Mouse (Mus musculus): ENCODE data around the gene Pstk. TPM values are rescaled to one million over a fixed set of nuclear protein-coding genes. Genes with fewer than 3 reads are reported as not detected.

Gene Pstk
- polyA plus RNA-seq, 1 experiment from 2014 or later, result 69.0 TPM

GRCm38 (mm10) chr7:131417605-131418004, 46.7 kb downstream of the Pstk start:
- H3K9ac ChIP-seq, result no peak overlapping the region
- no peak overlapping the region for H3K27ac ChIP-seq (replicated peaks)
- H3K4me3 ChIP-seq (replicated peaks), result no peak overlapping the region
- H3K27me3 ChIP-seq, result no peaks in the 10 kb centered on the region
- H3K9me3 ChIP-seq (replicated peaks), result no peaks in the 10 kb centered on the region
- no peak for ATAC-seq (ENCODE audit: insufficient number of reproducible peaks, low FRiP score, low TSS enrichment, low read depth)
- no peak overlapping the region for H3K4me2 ChIP-seq (replicated peaks)
- H3K4me1 ChIP-seq, result no peaks in the 10 kb centered on the region
- H3K36me3 ChIP-seq, result no peaks in the 10 kb centered on the region

DNA sequence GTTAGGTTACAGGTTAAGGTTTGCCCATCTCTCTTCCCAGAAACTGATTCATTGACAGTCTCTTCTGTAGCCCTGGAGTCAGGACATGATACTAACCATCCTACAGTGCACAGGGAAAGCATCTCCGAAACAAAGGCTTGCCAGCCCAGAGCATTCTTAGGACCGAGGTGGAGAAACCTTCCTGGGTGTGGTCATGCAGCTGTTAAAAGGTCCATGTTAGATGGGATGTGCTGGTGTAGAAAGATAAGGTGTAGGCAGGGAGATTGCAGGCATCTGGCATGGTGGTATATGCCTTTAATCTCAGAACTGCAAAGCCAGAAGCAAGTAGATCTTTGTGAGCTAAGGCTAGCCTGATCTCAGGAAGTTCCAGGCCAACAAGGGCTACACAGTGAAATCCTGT, 54.0 kb downstream of the Pstk start:
- Histone ChIP-seq H3K27ac (replicated peaks) (no peak overlapping the region), H3K4me1 (no peaks in the 10 kb centered on the region), H3K9ac (no peak overlapping the region), H3K27me3 (no peaks in the 10 kb centered on the region), H3K9me3 (replicated peaks) (no peaks in the 10 kb centered on the region), H3K4me2 (replicated peaks) (no peak overlapping the region), H3K36me3 (peaks cover 26% of the 10 kb centered on the region; the same call in 1 of the 2 replicates), H3K4me3 (replicated peaks) (no peak overlapping the region)
- ATAC-seq (ENCODE audit: insufficient number of reproducible peaks, low FRiP score, low TSS enrichment, low read depth), result no peak
- WGBS, result 79% methylated on average over 2 of the region's 2 CpGs

DNA sequence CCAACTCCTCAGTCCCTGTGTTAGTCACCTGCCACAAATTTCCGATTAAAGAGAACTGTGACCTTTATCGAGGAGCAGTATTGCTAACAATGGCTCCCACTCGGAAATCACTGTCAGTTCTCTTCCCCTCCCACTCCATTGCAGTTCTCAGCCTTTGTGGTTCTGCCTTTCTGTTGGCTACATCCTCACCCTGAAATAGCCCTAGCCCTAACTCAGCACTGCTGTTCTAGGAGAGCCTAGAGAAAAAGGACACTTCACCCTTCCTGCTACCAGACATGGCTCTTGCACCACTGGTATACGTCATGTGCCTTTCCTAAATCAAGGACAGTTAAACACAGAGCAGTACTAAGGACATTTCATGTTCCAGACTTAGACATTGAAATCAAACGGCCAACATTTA, 56.4 kb downstream of the Pstk start:
- no peak for ATAC-seq (ENCODE audit: insufficient number of reproducible peaks, low FRiP score, low TSS enrichment, low read depth)
- 83% methylated on average over 5 of the region's 5 CpGs for WGBS

GRCm38 (mm10) chr7:131432244-131432643, 61.3 kb downstream of the Pstk start:
- WGBS, result 19% methylated on average over 1 of the region's 1 CpGs
- no peaks in the 10 kb centered on the region for H3K9me3 ChIP-seq (replicated peaks)
- ATAC-seq (ENCODE audit: insufficient number of reproducible peaks, low FRiP score, low TSS enrichment, low read depth), result no peak
- no peak overlapping the region for H3K4me3 ChIP-seq (replicated peaks)
- no peak overlapping the region for H3K4me2 ChIP-seq (replicated peaks)
- no peaks in the 10 kb centered on the region for H3K4me1 ChIP-seq
- H3K27me3 ChIP-seq, result no peaks in the 10 kb centered on the region
- H3K36me3 ChIP-seq, result peaks cover 44% of the 10 kb centered on the region
- no peak overlapping the region for H3K27ac ChIP-seq (replicated peaks)
- H3K9ac ChIP-seq, result no peak overlapping the region

More for the DNA sequence above, 56.4 kb downstream of the Pstk start:
- Histone ChIP-seq H3K4me1 (no peaks in the 10 kb centered on the region), H3K9me3 (replicated peaks) (no peaks in the 10 kb centered on the region), H3K27me3 (no peaks in the 10 kb centered on the region), H3K4me2 (replicated peaks) (no peak overlapping the region), H3K4me3 (replicated peaks) (no peak overlapping the region), H3K9ac (no peak overlapping the region), H3K36me3 (peaks cover 42% of the 10 kb centered on the region), H3K27ac (replicated peaks) (no peak overlapping the region)

DNA sequence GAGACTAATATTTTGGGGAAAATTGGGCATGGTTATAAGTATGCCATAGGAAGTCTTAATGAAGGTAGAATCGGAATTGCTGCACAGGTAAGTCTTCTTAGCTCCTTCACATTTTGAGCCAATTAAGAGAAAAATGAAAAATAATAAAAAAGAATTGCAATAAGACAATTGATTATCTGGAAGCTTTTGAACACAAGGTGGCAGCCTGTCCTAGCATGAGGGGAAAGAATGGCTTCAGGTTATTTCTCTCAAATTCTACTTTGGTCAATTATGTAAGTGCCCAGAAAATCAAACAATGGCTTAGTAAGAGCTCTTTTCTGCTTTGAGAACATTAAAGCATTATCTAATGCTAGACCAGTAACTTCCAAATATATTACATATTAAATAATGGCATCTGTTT, 63.3 kb downstream of the Pstk start:
- no peak for ATAC-seq (ENCODE audit: insufficient number of reproducible peaks, low FRiP score, low TSS enrichment, low read depth)
- Histone ChIP-seq H3K36me3 (peaks cover 37% of the 10 kb centered on the region), H3K9ac (no peak overlapping the region), H3K27ac (replicated peaks) (no peak overlapping the region), H3K9me3 (replicated peaks) (no peaks in the 10 kb centered on the region), H3K27me3 (no peaks in the 10 kb centered on the region), H3K4me3 (replicated peaks) (no peak overlapping the region), H3K4me1 (no peaks in the 10 kb centered on the region), H3K4me2 (replicated peaks) (no peak overlapping the region)
- WGBS, result 78% methylated on average over 1 of the region's 1 CpGs

- no peaks in the 10 kb centered on the region for H3K9me3 ChIP-seq (replicated peaks)
- ATAC-seq (ENCODE audit: insufficient number of reproducible peaks, low FRiP score, low TSS enrichment, low read depth), result no peak
- no peak overlapping the region for H3K9ac ChIP-seq
- H3K36me3 ChIP-seq, result peaks cover 27% of the 10 kb centered on the region
- 64% methylated on average over 3 of the region's 3 CpGs for WGBS
- H3K4me3 ChIP-seq (replicated peaks), result no peak overlapping the region
- no peaks in the 10 kb centered on the region for H3K27me3 ChIP-seq
- no peak overlapping the region for H3K27ac ChIP-seq (replicated peaks)
- H3K4me2 ChIP-seq (replicated peaks), result no peak overlapping the region
- no peaks in the 10 kb centered on the region for H3K4me1 ChIP-seq
Observed at GRCm38 (mm10) chr7:131437051-131437450, 66.1 kb downstream of the Pstk start.

Other genes starting within 250 kb of the Pstk start
- gene 4933402N03Rik, start 224.8 kb upstream of the Pstk start, polyA plus RNA-seq (2015; fragmentation: Nextera tagmentation; extraction: Ambion mirVana), result not detected in 2 replicates
- 0.03 TPM in 1 of 2 replicates, not detected in the other for gene 5430419D17Rik, start 196.7 kb upstream of the Pstk start, polyA plus RNA-seq (2015; fragmentation: Nextera tagmentation; extraction: Ambion mirVana)
- gene Cuzd1, start 48.8 kb upstream of the Pstk start, polyA plus RNA-seq (2015; fragmentation: Nextera tagmentation; extraction: Ambion mirVana), result 0.12 and 0.13 TPM in 2 replicates
- not detected in 2 replicates for gene Fam24b, start 41.6 kb upstream of the Pstk start, polyA plus RNA-seq (2015; fragmentation: Nextera tagmentation; extraction: Ambion mirVana)
- gene Fam24a, start 37.3 kb upstream of the Pstk start, polyA plus RNA-seq (2015; fragmentation: Nextera tagmentation; extraction: Ambion mirVana), result 0.37 TPM in 1 of 2 replicates, not detected in the other
- 24.0 and 24.6 TPM in 2 replicates for gene 2310057M21Rik, start 8.4 kb upstream of the Pstk start, polyA plus RNA-seq (2015; fragmentation: Nextera tagmentation; extraction: Ambion mirVana)
- 12.4 and 13.1 TPM in 2 replicates for gene Ikzf5, start 39.4 kb downstream of the Pstk start, polyA plus RNA-seq (2015; fragmentation: Nextera tagmentation; extraction: Ambion mirVana)
- 98.3 and 104 TPM in 2 replicates for gene Acadsb, start 39.5 kb downstream of the Pstk start, polyA plus RNA-seq (2015; fragmentation: Nextera tagmentation; extraction: Ambion mirVana)
- not detected in 2 replicates for gene Hmx3, start 171.7 kb downstream of the Pstk start, polyA plus RNA-seq (2015; fragmentation: Nextera tagmentation; extraction: Ambion mirVana)
- gene Hmx2, start 177.6 kb downstream of the Pstk start, polyA plus RNA-seq (2015; fragmentation: Nextera tagmentation; extraction: Ambion mirVana), result 0.24 TPM in 1 of 2 replicates, not detected in the other
- gene Bub3, start 189.1 kb downstream of the Pstk start, polyA plus RNA-seq (2015; fragmentation: Nextera tagmentation; extraction: Ambion mirVana), result 177 and 189 TPM in 2 replicates